Mouse (Mus musculus) hindbrain, embryonic 14.5 days (tissue): Measurements from ENCODE around the gene Phospho1. TPM values are rescaled to one million over a fixed set of nuclear protein-coding genes. Genes with fewer than 3 reads are reported as not detected.

Experiments
- ATAC-seq: fragments of 200-750 bp; cut with Nextera tagmentation; 2 replicates; pipeline ENCODE4 v1.8.0; 2017; ENCODE audit warnings: moderate number of reproducible peaks, mild to moderate bottlenecking, moderate TSS enrichment, moderate library complexity; ENCODE audit not compliant: low FRiP score
- DNase-seq: peaks from one replicate; pipeline ENCODE4 v3.0.0-alpha.2; 2015; ENCODE audit warnings: low spot score
- H3K27ac ChIP-seq: fragments of 300-500 bp; sonication (generic); 2 replicates; pipeline ENCODE4 v1.5.1; 2014; ENCODE audit warnings: mild to moderate bottlenecking, moderate library complexity
- H3K27me3 ChIP-seq: fragments of 300-500 bp; sonication (generic); 2 replicates; pipeline ENCODE4 v1.6.1; 2014; ENCODE audit warnings: mild to moderate bottlenecking, low read length, mixed read lengths; ENCODE audit not compliant: control insufficient read depth, insufficient read depth
- H3K36me3 ChIP-seq: fragments of 300-500 bp; sonication (generic); replicated peaks from 2 replicates; pipeline ENCODE4 v1.6.1; 2014; ENCODE audit not compliant: control insufficient read depth, insufficient read depth
- H3K4me1 ChIP-seq: fragments of 300-500 bp; sonication (generic); replicated peaks from 2 replicates; pipeline ENCODE4 v1.6.1; 2014; ENCODE audit warnings: antibody characterized with exemption, low read length, mixed read lengths; ENCODE audit not compliant: control insufficient read depth, insufficient read depth
- H3K4me2 ChIP-seq: fragments of 300-500 bp; sonication (generic); replicated peaks from 2 replicates; pipeline ENCODE4 v1.6.1; 2014; ENCODE audit warnings: mild to moderate bottlenecking, moderate library complexity
- H3K4me3 ChIP-seq: fragments of 300-500 bp; sonication (generic); replicated peaks from 2 replicates; pipeline ENCODE4 v1.5.1; 2014; ENCODE audit warnings: mild to moderate bottlenecking, low read length
- H3K9ac ChIP-seq: fragments of 300-500 bp; sonication (generic); 2 replicates; pipeline ENCODE4 v1.6.1; 2014
- H3K9me3 ChIP-seq: fragments of 300-500 bp; sonication (generic); 2 replicates; pipeline ENCODE4 v1.6.1; 2016; ENCODE audit warnings: low read length; ENCODE audit not compliant: control insufficient read depth
- WGBS: fragments of 180-500 bp; shearing (Covaris S2); extraction: QIAGEN DNeasy Blood & Tissue Kit; methylation state at CpG from one replicate; pipeline ENCODE4 v1.1.7; 2014; 5-methylcytosine and 5-hydroxymethylcytosine counted together
- polyA plus RNA-seq: library from polyadenylated mRNA; unstranded; fragments of >200 nt; fragmentation: Nextera tagmentation; extraction: Ambion mirVana; gene quantifications from 2 replicates; pipeline ENCODE4 v1.2.1, GENCODE M21; 2014

Phospho1 gene
- polyA plus RNA-seq, 1 experiment from 2014 or later: 0.37 TPM

DNA sequence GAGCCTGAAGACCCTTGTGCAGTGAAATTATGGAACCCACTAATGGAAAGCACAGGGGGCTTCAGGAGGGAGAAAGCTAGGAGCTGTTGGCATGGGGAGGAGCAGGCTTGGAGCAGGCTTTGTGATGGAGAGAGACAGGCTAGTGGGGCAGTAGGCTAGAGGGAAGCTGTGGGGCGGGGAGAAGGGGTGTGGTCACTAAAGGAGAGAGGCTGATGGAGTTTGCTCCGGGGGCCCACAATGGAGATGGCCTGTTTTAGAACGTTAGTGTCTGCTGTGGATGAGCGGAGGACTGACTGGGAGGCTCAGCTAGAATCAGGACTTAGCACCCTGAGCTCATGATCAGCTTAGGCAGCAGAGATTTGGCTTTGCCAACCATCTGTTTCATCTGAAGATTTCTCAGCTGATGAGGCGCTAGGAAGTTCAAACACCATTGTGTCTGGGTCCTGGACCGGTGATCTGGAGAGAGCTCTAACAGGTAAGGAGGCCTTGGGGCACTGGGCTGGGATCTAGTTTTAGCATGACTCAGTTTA is 19.2 kb downstream of the Phospho1 start:
- Histone ChIP-seq H3K4me3 (no peak overlapping the region), H3K27me3 (no peaks in the 10 kb centered on the region), H3K27ac (no peak overlapping the region), H3K9me3 (no peaks in the 10 kb centered on the region), H3K9ac (no peak overlapping the region), H3K4me2 (no peak overlapping the region), H3K4me1 (no peaks in the 10 kb centered on the region), H3K36me3 (no peaks in the 10 kb centered on the region)
- no peak for ATAC-seq
- DNase-seq: no peak
- WGBS: 60% methylated on average over 6 of the region's 6 CpGs

DNA sequence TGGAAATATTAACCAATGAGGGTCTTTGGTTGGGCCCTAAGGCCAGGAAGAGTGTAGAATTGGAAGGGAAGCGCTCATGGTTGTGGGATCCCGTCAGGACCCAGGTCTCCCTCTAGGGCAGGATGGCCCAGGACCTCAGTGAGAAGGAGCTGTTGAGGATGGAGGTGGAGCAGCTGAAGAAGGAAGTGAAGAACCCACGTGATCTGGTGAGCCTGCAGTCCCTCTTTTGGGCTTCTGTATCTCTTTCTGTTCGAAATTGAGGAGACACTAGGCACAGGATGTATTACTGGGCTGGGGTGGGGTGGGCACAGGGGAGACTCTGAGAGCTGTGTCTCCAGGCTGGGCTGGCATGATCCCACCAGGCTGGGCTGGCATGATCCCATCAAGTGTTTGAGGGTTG is 20.6 kb downstream of the Phospho1 start:
- DNase-seq: no peak
- 74% methylated on average over 4 of the region's 4 CpGs for WGBS
- H3K27ac ChIP-seq: no peak overlapping the region

DNA sequence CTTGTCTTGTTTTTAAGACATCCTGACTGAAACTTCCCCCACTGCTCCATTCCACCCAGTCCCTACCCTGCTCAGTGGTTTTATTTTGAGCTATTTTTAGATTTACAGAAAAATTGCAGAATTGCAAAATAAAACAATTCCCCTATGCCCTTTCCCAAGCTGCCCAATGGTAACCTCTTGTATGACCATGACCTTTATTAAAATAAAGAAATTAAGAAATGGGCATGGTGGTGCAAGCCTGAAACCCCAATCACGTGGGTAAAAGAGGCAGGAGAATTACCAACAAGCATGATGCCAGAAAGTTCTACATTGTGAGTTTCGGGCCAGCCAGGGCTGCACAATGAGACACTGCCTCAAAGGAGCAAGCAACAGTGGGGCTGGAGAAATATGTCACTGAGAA is 26.6 kb downstream of the Phospho1 start:
- H3K4me2 ChIP-seq: no peak overlapping the region
- DNase-seq (no peak), ATAC-seq (no peak)
- no peaks in the 10 kb centered on the region for H3K9me3 ChIP-seq
- H3K9ac ChIP-seq: no peak overlapping the region
- H3K4me1 ChIP-seq: no peaks in the 10 kb centered on the region
- no peaks in the 10 kb centered on the region for H3K27me3 ChIP-seq
- WGBS: 72% methylated on average over 2 of the region's 2 CpGs
- H3K4me3 ChIP-seq: no peak overlapping the region
- H3K27ac ChIP-seq: no peak overlapping the region
- no peaks in the 10 kb centered on the region for H3K36me3 ChIP-seq

More for the DNA sequence above, 20.6 kb downstream of the Phospho1 start:
- no peaks in the 10 kb centered on the region for H3K27me3 ChIP-seq
- H3K36me3 ChIP-seq: no peaks in the 10 kb centered on the region
- H3K9me3 ChIP-seq: no peaks in the 10 kb centered on the region
- no peak overlapping the region for H3K4me3 ChIP-seq
- H3K4me1 ChIP-seq: no peaks in the 10 kb centered on the region
- ATAC-seq: no peak
- no peak overlapping the region for H3K4me2 ChIP-seq
- no peak overlapping the region for H3K9ac ChIP-seq

DNA sequence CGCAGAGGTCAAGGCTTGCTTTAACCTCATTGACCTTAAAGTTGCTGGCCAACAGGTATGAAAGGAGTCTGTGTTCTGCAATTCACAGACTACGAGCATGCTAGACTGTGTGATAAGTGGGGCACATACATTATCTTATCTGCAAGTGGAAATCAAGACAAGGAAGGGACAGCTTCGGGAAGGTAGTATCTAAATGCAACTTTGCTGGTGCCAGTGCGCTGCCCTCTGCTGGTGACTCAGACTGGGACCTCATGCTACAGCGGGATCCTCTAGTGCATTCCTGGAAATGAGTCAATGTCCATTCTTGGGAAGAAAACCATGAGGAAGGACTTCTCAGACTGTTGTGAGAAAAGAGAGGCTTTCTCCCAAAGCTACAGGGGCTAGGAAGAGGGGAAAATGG is 29.4 kb downstream of the Phospho1 start:
- Histone ChIP-seq H3K9me3 (no peaks in the 10 kb centered on the region), H3K27ac (no peak overlapping the region), H3K4me1 (0 out of 2 replicates have a peak, but pooled peaks cover 8% of the 10 kb centered on the region), H3K9ac (no peak overlapping the region), H3K36me3 (no peaks in the 10 kb centered on the region), H3K4me3 (no peak overlapping the region), H3K27me3 (no peaks in the 10 kb centered on the region), H3K4me2 (no peak overlapping the region)
- 67% methylated on average over 5 of the region's 5 CpGs for WGBS
- ATAC-seq (no peak), DNase-seq (no peak)

DNA sequence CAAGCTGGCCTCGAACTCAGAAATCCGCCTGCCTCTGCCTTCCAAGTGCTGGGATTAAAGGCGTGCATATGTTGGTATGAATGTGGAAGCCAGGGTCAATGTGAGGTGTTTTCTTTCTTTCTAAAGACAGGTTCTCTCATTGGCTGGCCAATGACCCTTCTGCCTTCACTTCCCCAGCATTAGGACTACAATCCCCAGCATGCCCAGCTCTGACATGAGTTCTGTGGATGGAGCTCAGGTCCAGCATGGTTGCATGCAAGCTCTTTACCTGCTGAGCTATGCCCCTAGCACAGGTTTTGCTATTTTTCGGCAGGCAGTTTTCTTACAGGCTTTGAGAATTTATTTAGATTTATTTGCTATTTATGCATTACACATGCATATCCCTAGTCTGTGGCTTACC is 33.0 kb downstream of the Phospho1 start:
- DNase-seq: no peak

DNA sequence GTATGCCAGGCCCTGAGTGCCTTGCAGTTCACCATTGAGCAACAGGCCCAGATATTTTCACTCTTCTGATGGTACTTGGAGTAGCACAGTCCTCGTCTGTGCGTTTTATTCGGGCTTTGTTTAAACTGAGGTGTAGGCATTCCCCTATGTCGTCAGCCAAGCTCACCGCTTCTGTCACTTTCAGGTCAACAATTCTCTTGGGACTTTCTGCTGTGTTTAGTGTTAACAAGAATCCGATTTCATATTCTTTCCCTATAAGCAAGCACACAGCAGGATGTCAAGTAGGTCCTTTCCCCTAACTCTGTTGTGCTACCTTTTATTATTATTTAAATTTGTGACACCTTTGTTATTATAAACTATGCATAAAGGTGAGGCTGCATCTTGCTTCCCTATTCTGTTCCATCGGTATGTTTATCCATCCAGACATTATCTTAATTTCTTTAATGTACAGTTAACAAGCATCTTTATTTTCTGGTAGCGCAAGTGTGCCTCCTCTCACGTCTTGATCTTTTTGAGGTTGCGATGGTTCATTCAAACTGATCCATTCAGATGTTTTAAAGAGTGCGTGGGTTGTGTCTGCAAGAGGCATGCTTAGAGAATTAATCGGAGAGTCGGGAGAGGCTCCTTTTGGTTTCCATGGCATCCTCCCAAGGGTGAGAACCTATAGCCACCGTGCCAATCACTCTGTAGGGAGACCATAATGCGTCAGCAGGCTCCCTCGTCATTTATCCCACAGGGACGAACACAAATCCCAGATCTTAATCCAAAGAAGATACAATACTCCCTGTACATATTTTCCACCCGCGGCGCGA is 33.6 kb downstream of the Phospho1 start:
- WGBS: 14% methylated on average over 21 of the region's 21 CpGs
- Histone ChIP-seq H3K4me1 (0 out of 2 replicates have a peak, but pooled peaks cover 11% of the 10 kb centered on the region), H3K9ac (peak overlapping the region; percentile 63), H3K4me2 (peak overlapping the region; percentile 64), H3K27ac (peak overlapping the region; percentile 88), H3K36me3 (no peaks in the 10 kb centered on the region), H3K4me3 (peak overlapping the region; percentile 49), H3K27me3 (no peaks in the 10 kb centered on the region), H3K9me3 (no peaks in the 10 kb centered on the region)
- no peak for ATAC-seq
- peak; percentile 34 for DNase-seq

More for the DNA sequence above, 33.0 kb downstream of the Phospho1 start:
- H3K36me3 ChIP-seq: no peaks in the 10 kb centered on the region
- no peak overlapping the region for H3K9ac ChIP-seq
- no peak overlapping the region for H3K27ac ChIP-seq
- peak overlapping the region; percentile 64; the same call in 1 of the 2 replicates for H3K4me2 ChIP-seq
- no peaks in the 10 kb centered on the region for H3K27me3 ChIP-seq
- WGBS: 79% methylated on average over 4 of the region's 4 CpGs
- no peak for ATAC-seq
- no peaks in the 10 kb centered on the region for H3K9me3 ChIP-seq
- H3K4me3 ChIP-seq: no peak overlapping the region
- H3K4me1 ChIP-seq: 0 out of 2 replicates have a peak, but pooled peaks cover 11% of the 10 kb centered on the region

DNA sequence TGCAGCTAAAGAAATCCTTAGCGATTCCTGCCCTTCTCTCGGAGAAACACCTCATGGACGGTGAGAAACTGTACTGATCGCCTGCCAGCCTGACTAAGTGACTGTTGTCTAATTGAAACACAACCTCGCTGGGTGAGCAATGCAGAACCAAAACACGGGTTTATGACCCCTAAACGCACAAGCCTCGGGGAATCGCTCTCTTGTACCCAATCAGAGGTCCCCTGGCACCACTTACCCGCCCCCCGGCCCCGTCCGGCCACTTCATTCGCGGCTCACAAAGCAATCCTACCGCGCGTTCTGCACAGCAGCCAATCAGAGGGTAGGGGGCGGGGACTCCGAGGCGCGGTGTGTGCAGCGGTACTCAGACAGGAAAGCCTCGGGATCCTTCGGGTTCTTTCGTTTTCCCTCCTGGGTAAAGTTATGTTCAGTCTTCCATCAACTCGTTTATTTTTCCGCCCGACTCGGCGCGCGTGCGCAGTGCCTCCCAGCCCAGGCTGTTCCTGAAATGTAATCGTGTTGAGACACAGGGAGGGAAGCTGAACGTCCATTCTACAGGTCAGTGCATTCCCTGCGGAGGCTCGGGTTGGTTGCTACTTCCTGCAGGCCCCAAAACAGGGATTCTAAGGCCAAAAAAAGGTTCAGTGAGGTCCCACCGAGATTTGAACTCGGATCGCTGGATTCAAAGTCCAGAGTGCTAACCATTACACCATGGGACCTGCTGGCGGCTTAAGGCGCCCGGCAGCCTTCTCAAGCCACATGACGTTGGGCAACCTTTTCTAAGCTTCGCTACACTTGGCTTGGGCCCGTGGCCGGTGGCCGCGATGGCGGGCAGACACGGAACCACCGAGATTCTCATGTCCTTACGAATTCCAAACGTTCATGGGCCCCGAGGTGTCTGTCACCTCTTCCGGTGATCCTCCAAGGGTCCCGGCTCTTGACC is 34.5 kb downstream of the Phospho1 start:
- ATAC-seq: peak; percentile 98
- H3K4me3 ChIP-seq: peak overlapping the region; percentile 49
- WGBS: under 1% methylated on average over 58 of the region's 58 CpGs

DNA sequence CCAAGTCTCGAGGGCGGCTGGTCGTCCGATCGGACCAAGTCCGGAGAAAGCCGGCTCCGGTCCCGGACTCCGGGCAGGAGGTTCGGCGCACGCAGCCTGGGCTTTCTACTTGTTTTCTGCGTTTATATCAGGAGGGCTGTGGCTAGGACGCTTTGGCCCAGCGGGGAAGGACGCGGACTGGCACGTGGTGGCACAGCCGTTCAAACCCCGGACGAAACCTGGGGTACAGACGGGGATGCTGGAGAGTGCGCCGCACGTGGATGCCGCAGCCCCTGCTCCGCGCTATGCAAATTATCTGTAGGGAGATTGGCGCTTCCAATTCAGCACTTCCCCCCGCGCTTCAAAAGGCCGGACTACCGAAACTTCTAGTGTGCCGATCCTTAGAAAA is 35.2 kb downstream of the Phospho1 start:
- H3K9ac ChIP-seq: peak overlapping the region; percentile 60
- H3K4me3 ChIP-seq: peak overlapping the region; percentile 49
- 0 out of 2 replicates have a peak, but pooled peaks cover 11% of the 10 kb centered on the region for H3K4me1 ChIP-seq
- H3K9me3 ChIP-seq: no peaks in the 10 kb centered on the region
- H3K27me3 ChIP-seq: no peaks in the 10 kb centered on the region
- under 1% methylated on average over 35 of the region's 35 CpGs for WGBS
- peak overlapping the region; percentile 64 for H3K4me2 ChIP-seq
- DNase-seq (peak; percentile 66), ATAC-seq (peak; percentile 64)
- H3K36me3 ChIP-seq: no peaks in the 10 kb centered on the region
- H3K27ac ChIP-seq: peak overlapping the region; percentile 88

More for the DNA sequence above, 34.5 kb downstream of the Phospho1 start:
- H3K36me3 ChIP-seq: no peaks in the 10 kb centered on the region
- H3K4me2 ChIP-seq: peak overlapping the region; percentile 64
- H3K4me1 ChIP-seq: 0 out of 2 replicates have a peak, but pooled peaks cover 11% of the 10 kb centered on the region
- H3K9me3 ChIP-seq: no peaks in the 10 kb centered on the region
- peak overlapping the region; percentile 63 for H3K9ac ChIP-seq
- no peaks in the 10 kb centered on the region for H3K27me3 ChIP-seq
- DNase-seq: peak; percentile 100
- peak overlapping the region; percentile 88 for H3K27ac ChIP-seq

DNA sequence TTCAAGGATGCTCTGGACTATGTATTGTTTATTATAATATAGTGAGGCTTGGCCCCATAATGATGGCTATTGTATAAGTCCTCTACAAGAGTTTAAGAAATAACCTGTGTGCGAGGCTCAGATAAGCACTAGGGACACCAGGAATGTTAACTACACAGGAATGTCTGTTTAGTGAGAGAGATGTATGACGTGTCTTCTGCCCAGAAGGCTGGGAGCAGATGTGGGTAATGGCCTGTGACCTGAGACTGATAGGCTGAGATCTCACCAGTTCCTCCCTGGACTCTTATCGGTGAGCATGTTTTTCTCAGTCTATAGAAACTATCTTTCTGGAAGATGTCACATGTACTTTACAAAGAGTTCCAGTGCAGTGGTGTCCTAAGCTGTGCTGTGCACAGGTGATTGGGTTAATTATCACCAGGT is 35.8 kb downstream of the Phospho1 start:
- Histone ChIP-seq H3K4me3 (peak overlapping the region; percentile 49), H3K36me3 (no peaks in the 10 kb centered on the region), H3K4me2 (peak overlapping the region; percentile 64), H3K4me1 (0 out of 2 replicates have a peak, but pooled peaks cover 11% of the 10 kb centered on the region), H3K27me3 (no peaks in the 10 kb centered on the region), H3K9ac (peak overlapping the region; percentile 60), H3K9me3 (no peaks in the 10 kb centered on the region), H3K27ac (no peak overlapping the region)
- DNase-seq: peak; percentile 26
- no peak for ATAC-seq
- WGBS: 35% methylated on average over 3 of the region's 3 CpGs
